Mouse (Mus musculus): ENCODE measurements around the gene Sdk1. TPM values are rescaled to one million over a fixed set of nuclear protein-coding genes. Genes with fewer than 3 reads are reported as not detected.

The Sdk1 gene
- polyA plus RNA-seq, 1 experiment from 2014 or later: 1.1 TPM

GRCm38 (mm10) chr5:141781142-141781541 is 539.9 kb downstream of the Sdk1 start:
- WGBS: 80% methylated on average over 2 of the region's 2 CpGs
- no peak for TF ChIP-seq CTCF (IDR thresholded peaks at IDR 0.05; ENCODE audit: low read depth)
- TF ChIP-seq EP300 (optimal IDR thresholded peaks at IDR 0.05): no peak
- DNase-seq (ENCODE audit: low spot score) (no peak), ATAC-seq (ENCODE audit: low FRiP score, low TSS enrichment) (no peak)
- Histone ChIP-seq H3K9me3 (ENCODE audit: control insufficient read depth, low read length) (no peaks in the 10 kb centered on the region), H3K27me3 (ENCODE audit: control insufficient read depth, insufficient read depth, low read length) (no peaks in the 10 kb centered on the region), H3K36me3 (ENCODE audit: control insufficient read depth, insufficient read depth, low read length) (no peaks in the 10 kb centered on the region), H3K4me3 (ENCODE audit: low read depth, low read length) (no peak overlapping the region), H3K4me1 (replicated peaks; ENCODE audit: control insufficient read depth, insufficient read depth) (no peaks in the 10 kb centered on the region), H3K27ac (replicated peaks) (no peak overlapping the region), H3K4me2 (replicated peaks; ENCODE audit: low read depth) (no peak overlapping the region), H3K9ac (ENCODE audit: low read length) (no peak overlapping the region)

- Histone ChIP-seq H3K27me3 (ENCODE audit: control insufficient read depth, insufficient read depth, low read length) (no peaks in the 10 kb centered on the region), H3K4me2 (replicated peaks; ENCODE audit: low read depth) (no peak overlapping the region), H3K4me3 (ENCODE audit: low read depth, low read length) (no peak overlapping the region), H3K9ac (ENCODE audit: low read length) (no peak overlapping the region), H3K9me3 (ENCODE audit: control insufficient read depth, low read length) (no peaks in the 10 kb centered on the region), H3K27ac (replicated peaks) (no peak overlapping the region), H3K36me3 (ENCODE audit: control insufficient read depth, insufficient read depth, low read length) (no peaks in the 10 kb centered on the region), H3K4me1 (replicated peaks; ENCODE audit: control insufficient read depth, insufficient read depth) (no peaks in the 10 kb centered on the region)
- 93% methylated on average over 5 of the region's 5 CpGs for WGBS
- ATAC-seq (ENCODE audit: low FRiP score, low TSS enrichment): no peak
- TF ChIP-seq CTCF (IDR thresholded peaks at IDR 0.05; ENCODE audit: low read depth) (no peak), EP300 (optimal IDR thresholded peaks at IDR 0.05) (no peak)
- DNase-seq (ENCODE audit: low spot score): no peak
Measured at GRCm38 (mm10) chr5:141782330-141782729, 541.0 kb downstream of the Sdk1 start.

DNA sequence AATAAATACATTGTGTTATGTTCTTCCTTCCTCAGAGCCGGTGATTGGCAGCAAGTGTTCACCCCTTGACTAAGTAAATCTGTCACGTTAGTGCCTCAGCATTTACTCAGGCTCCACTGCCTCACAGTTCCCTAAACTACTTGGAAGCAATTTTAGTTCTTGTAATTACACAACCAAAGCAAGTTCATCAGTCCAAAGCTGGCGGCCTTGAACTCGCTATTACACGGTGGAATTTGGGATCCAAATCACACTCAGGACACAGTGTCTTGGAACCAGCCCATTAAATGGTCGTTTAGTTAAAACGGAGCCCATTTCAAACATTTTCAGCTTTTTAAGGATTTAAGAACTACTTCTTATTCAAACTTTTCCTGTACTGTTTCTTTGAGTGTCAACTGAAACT is 542.2 kb downstream of the Sdk1 start:
- no peaks in the 10 kb centered on the region for H3K36me3 ChIP-seq (ENCODE audit: control insufficient read depth, insufficient read depth, low read length)
- DNase-seq (ENCODE audit: low spot score) (no peak), ATAC-seq (ENCODE audit: low FRiP score, low TSS enrichment) (no peak)
- H3K4me2 ChIP-seq (replicated peaks; ENCODE audit: low read depth): no peak overlapping the region
- H3K9ac ChIP-seq (ENCODE audit: low read length): no peak overlapping the region
- no peaks in the 10 kb centered on the region for H3K4me1 ChIP-seq (replicated peaks; ENCODE audit: control insufficient read depth, insufficient read depth)
- 72% methylated on average over 7 of the region's 7 CpGs for WGBS
- H3K27ac ChIP-seq (replicated peaks): no peak overlapping the region
- TF ChIP-seq EP300 (optimal IDR thresholded peaks at IDR 0.05) (no peak), CTCF (IDR thresholded peaks at IDR 0.05; ENCODE audit: low read depth) (no peak)
- H3K9me3 ChIP-seq (ENCODE audit: control insufficient read depth, low read length): no peaks in the 10 kb centered on the region
- H3K27me3 ChIP-seq (ENCODE audit: control insufficient read depth, insufficient read depth, low read length): no peaks in the 10 kb centered on the region
- H3K4me3 ChIP-seq (ENCODE audit: low read depth, low read length): no peak overlapping the region

DNA sequence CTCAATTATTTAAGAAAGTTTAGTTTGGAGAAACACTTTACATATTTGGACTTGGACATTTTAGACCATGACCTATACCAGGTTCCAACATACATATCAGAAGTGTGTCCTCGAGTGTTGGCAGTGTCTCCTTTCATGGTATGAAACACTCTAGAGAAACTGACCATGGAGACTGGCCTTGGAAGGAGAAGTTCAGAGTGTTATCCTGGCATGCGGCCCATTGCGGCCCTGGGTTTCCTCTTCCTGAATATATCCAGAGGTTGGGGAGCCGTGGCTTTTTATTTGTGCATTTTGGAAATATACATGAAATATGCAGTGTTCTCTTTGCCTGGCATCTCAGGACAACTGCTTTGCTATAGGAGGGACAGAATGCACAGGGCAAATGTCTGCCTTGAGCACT is 552.6 kb downstream of the Sdk1 start:
- no peaks in the 10 kb centered on the region for H3K27me3 ChIP-seq (ENCODE audit: control insufficient read depth, insufficient read depth, low read length)
- H3K36me3 ChIP-seq (ENCODE audit: control insufficient read depth, insufficient read depth, low read length): no peaks in the 10 kb centered on the region
- 85% methylated on average over 4 of the region's 4 CpGs for WGBS
- no peak overlapping the region for H3K9ac ChIP-seq (ENCODE audit: low read length)
- H3K27ac ChIP-seq (replicated peaks): no peak overlapping the region
- no peak overlapping the region for H3K4me3 ChIP-seq (ENCODE audit: low read depth, low read length)
- H3K4me2 ChIP-seq (replicated peaks; ENCODE audit: low read depth): no peak overlapping the region
- TF ChIP-seq EP300 (optimal IDR thresholded peaks at IDR 0.05): no peak
- TF ChIP-seq CTCF (IDR thresholded peaks at IDR 0.05; ENCODE audit: low read depth): no peak
- H3K4me1 ChIP-seq (replicated peaks; ENCODE audit: control insufficient read depth, insufficient read depth): no peaks in the 10 kb centered on the region
- no peak for DNase-seq (ENCODE audit: low spot score)
- ATAC-seq (ENCODE audit: low FRiP score, low TSS enrichment): no peak
- H3K9me3 ChIP-seq (ENCODE audit: control insufficient read depth, low read length): no peaks in the 10 kb centered on the region

GRCm38 (mm10) chr5:141823823-141824330 is 582.6 kb downstream of the Sdk1 start:
- H3K4me3 ChIP-seq (ENCODE audit: low read depth, low read length): no peak overlapping the region
- WGBS: 34% methylated on average over 10 of the region's 10 CpGs
- H3K27me3 ChIP-seq (ENCODE audit: control insufficient read depth, insufficient read depth, low read length): no peaks in the 10 kb centered on the region
- H3K36me3 ChIP-seq (ENCODE audit: control insufficient read depth, insufficient read depth, low read length): no peaks in the 10 kb centered on the region
- H3K27ac ChIP-seq (replicated peaks): no peak overlapping the region
- no peak overlapping the region for H3K9ac ChIP-seq (ENCODE audit: low read length)
- no peak overlapping the region for H3K4me2 ChIP-seq (replicated peaks; ENCODE audit: low read depth)
- no peaks in the 10 kb centered on the region for H3K4me1 ChIP-seq (replicated peaks; ENCODE audit: control insufficient read depth, insufficient read depth)
- no peaks in the 10 kb centered on the region for H3K9me3 ChIP-seq (ENCODE audit: control insufficient read depth, low read length)
- ATAC-seq (ENCODE audit: low FRiP score, low TSS enrichment) (no peak), DNase-seq (ENCODE audit: low spot score) (no peak)
- TF ChIP-seq EP300 (optimal IDR thresholded peaks at IDR 0.05) (no peak), CTCF (IDR thresholded peaks at IDR 0.05; ENCODE audit: low read depth) (no peak)

DNA sequence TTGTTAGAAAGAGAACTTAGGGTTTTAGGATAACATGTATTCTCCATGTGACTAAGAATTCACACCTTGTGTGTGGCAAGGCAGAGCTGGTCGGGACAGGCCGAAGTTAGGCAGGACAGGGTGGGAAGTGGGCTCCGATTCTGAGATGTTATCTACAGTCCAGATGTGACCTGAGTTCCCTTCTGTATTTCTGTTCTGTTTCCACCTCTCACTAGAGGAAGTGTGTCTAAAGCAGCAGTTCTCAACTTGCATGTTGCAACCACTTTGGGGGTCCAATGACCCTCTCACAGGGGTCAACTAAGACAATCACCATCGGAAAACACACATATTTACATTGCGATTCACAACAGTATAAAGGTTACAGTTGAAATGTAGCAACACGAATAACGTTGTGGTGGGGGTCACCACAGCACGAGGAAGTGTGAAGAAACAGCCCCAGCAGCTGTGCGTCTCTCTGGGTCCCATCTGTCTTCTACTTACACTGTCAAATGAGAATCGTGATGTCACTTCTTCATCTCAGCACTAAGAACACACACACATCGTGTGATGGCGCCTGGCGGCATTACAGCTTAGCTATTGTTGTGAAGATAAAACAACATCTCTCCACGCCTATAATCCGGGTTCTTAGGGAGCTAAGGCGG is 583.6 kb downstream of the Sdk1 start:
- Histone ChIP-seq H3K4me2 (replicated peaks; ENCODE audit: low read depth) (no peak overlapping the region), H3K36me3 (ENCODE audit: control insufficient read depth, insufficient read depth, low read length) (no peaks in the 10 kb centered on the region), H3K9ac (ENCODE audit: low read length) (no peak overlapping the region), H3K9me3 (ENCODE audit: control insufficient read depth, low read length) (no peaks in the 10 kb centered on the region), H3K27ac (replicated peaks) (no peak overlapping the region), H3K27me3 (ENCODE audit: control insufficient read depth, insufficient read depth, low read length) (no peaks in the 10 kb centered on the region), H3K4me1 (replicated peaks; ENCODE audit: control insufficient read depth, insufficient read depth) (no peaks in the 10 kb centered on the region), H3K4me3 (ENCODE audit: low read depth, low read length) (no peak overlapping the region)
- TF ChIP-seq EP300 (optimal IDR thresholded peaks at IDR 0.05) (no peak), CTCF (IDR thresholded peaks at IDR 0.05; ENCODE audit: low read depth) (no peak)
- no peak for ATAC-seq (ENCODE audit: low FRiP score, low TSS enrichment)
- 69% methylated on average over 16 of the region's 16 CpGs for WGBS
- DNase-seq (ENCODE audit: low spot score): no peak

Data from stomach, postnatal 0 days (tissue).